Mouse (Mus musculus) gastrocnemius, postnatal 36 days (tissue): ENCODE data around the gene Speer3. TPM values are rescaled to one million over a fixed set of nuclear protein-coding genes. Genes with fewer than 3 reads are reported as not detected.
"Not testable (repeated sequence)": the region's sequence is repeated elsewhere in the genome, so short reads cannot be mapped to it uniquely, and the experiment has no call there.

ENCODE experiments used
- DNase-seq, 2 experiments: peaks; one replicate each; pipeline ENCODE4 v3.0.0; 2022
- intact Hi-C: fragments of 180-260 bp; cut with DNase I; formaldehyde crosslinking; loops from one replicate; pipeline ENCODE4 v1.15.1; 2025
- long read RNA-seq, 2 experiments: library from polyadenylated mRNA; stranded (forward); transcript quantifications; one replicate each; pipeline ENCODE4 v2.0.0; 2021
- total RNA-seq, 2 experiments: library from RNA; stranded (reverse); gene quantifications; 2 replicates each; pipeline ENCODE4 v1.2.3; 2021

Gene Speer3
- total RNA-seq: not detected
- long read RNA-seq, experiment 1: 0 reads
- long read RNA-seq, experiment 2: 0 reads

DNA sequence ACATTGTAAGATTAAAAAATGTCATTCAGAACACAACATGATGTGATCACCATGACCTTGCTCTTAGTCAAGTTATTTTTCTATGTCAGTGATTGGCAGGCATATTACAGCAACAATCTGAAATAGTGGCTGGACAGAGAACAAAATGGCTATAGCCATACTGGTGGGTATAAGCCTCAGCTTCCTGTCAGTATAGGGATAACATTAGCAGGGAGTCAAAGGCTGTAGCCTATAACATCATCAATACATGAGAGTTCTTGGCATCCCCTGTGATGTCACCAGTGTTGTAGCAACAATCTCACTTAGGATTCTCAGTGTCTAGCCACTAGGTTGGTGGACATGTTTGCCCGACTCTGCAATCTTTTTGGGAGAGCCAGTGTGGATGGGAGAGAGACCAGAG, at the start of gene Speer3:
Gene Speer3, plus strand, starts transcription at position 301 of the 400 bp plus-strand sequence.
- intact Hi-C loops: no loop called here
- no peak for DNase-seq

DNA sequence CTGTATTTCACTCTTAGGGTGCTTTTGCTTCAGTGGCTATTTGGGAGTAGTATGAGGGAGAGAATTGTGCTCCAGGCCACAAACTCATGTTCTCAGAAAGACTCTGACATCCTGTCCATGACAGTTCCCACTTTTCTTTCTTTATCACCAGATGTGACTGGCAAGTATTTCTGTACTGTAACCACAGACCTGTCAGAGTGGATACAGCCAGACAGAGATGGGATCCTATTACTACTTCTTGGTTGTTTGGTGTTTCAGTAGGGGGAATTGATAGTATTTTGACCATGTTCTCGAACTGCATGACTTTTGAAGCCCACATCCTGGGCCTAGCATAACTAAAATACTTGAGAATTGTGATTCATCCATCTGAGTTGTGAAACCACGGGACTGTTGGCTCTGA, 19.1 kb downstream of the Speer3 start:
- intact Hi-C loops, DNase-seq: not testable (repeated sequence)

DNA sequence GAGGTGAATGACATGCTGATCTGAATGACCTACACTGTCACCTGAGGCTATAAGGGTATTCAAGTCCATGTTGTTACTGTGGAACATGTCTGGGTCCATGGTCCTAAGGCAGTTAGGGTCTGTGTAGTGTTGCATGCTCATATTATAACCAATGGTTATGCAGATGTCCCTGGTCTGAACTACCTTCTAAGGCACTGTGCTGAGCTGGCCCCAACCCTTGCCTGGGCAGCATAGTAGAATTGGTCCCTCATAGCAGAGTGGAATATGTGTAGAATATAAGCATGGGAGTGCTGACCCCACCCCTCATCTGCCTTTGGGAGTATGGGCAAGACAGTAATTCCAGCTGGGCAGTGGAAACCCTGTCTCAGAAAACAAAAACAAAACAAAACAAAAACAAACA, 33.7 kb downstream of the Speer3 start:
- intact Hi-C loops: no loop called here
- DNase-seq: no peak

DNA sequence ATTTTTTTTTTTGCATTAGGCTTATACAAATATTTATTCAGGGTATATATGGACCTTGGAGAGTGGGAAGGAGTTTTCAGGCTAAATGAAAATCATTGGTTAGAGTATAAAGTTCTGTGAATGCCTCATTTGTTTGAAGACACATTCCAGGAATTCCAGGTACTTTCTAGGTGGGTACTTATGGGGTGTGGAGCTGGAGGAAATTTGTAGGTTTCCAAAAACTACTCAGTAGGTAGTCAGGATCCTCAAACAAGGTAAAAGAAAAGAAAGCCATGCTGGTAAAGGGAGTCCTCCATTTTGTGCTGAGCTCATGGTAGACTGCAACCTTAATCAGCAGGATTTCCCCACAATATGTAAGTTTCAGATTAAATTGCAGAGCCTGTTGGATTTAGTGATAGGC, 35.3 kb downstream of the Speer3 start:
- intact Hi-C loops: no loop called here
- no peak for DNase-seq

DNA sequence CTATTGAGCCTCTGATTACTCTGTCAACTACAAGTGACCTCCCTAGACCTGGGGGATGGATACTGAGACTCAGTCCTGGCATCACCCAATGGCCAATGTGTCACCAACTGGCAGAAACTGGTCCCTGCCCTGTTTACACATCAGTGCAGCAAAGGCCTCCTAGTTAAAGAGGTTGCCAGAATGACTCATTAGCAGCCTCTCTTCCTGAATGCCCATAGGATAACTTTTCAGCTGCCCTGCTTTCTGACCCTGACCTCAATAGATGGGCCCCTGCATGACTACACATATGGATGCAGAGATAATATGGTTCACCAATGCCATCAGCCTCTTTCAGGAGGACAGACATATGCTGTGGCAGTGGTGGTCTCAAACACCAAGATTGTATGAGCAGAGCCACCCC, 52.9 kb downstream of the Speer3 start:
- intact Hi-C loops: no loop called here
- DNase-seq: no peak

Other genes with a start within 250 kb of the Speer3 start
- under 1 TPM; 0.27 to 0.36 TPM for gene Sema3e, start 233.7 kb downstream of the Speer3 start, total RNA-seq